Mouse (Mus musculus) MEL (cell line): ENCODE data around the gene Tlx3.

Experiments
- CTCF ChIP-seq, 3 experiments: IDR thresholded peaks in 2 of 3; conservative IDR thresholded peaks in 1 of 3; 2 replicates each; pipeline ENCODE4 v1.5.1; 2011 to 2012; ENCODE audit warnings: low read length in 3 of 3, low read depth in 2 of 3, mild to moderate bottlenecking in 2 of 3, improper control_type of control experiment in 1 of 3, inconsistent platforms in 1 of 3, mixed read lengths in 1 of 3, moderate library complexity in 1 of 3; ENCODE audit not compliant: control insufficient read depth in 1 of 3, insufficient read depth in 1 of 3, poor library complexity in 1 of 3, severe bottlenecking in 1 of 3
- E2F4 ChIP-seq: IDR thresholded peaks from 2 replicates; pipeline ENCODE4 v1.6.1; 2011; ENCODE audit warnings: low read depth, low read length, improper control_type of control experiment, borderline replicate concordance
- EP300 ChIP-seq, 2 experiments: IDR thresholded peaks; 2 replicates each; pipeline ENCODE4 v1.6.1; 2011; ENCODE audit warnings: improper control_type of control experiment in 2 of 2, low read length in 2 of 2, low read depth in 1 of 2, mild to moderate bottlenecking in 1 of 2
- HCFC1 ChIP-seq: IDR thresholded peaks from 2 replicates; pipeline ENCODE4 v1.6.1; 2012; ENCODE audit warnings: low read depth, mild to moderate bottlenecking, inconsistent platforms, low read length, improper control_type of control experiment, moderate library complexity
- JUND ChIP-seq: IDR thresholded peaks from 2 replicates; pipeline ENCODE4 v1.6.1; 2011; ENCODE audit warnings: low read depth, mild to moderate bottlenecking, improper control_type of control experiment, low read length
- MAZ ChIP-seq: IDR thresholded peaks from 2 replicates; pipeline ENCODE4 v1.6.1; 2012; ENCODE audit warnings: low read depth, mild to moderate bottlenecking, inconsistent platforms, low read length, improper control_type of control experiment
- MEF2A ChIP-seq: IDR thresholded peaks from 2 replicates; pipeline ENCODE4 v1.6.1; 2014; ENCODE audit warnings: low read depth, mild to moderate bottlenecking, inconsistent platforms, low read length, improper control_type of control experiment; ENCODE audit not compliant: poor library complexity, insufficient replicate concordance, severe bottlenecking; ENCODE audit errors: extremely low read depth
- NRF1 ChIP-seq: IDR thresholded peaks from 2 replicates; pipeline ENCODE4 v1.6.1; 2014; ENCODE audit warnings: low read depth, mild to moderate bottlenecking, inconsistent platforms, low read length, improper control_type of control experiment, moderate library complexity; ENCODE audit not compliant: poor library complexity, insufficient read depth, severe bottlenecking
- POLR2A ChIP-seq, 2 experiments: IDR thresholded peaks; 2 replicates each; pipeline ENCODE4 v1.6.1; 2011 to 2012; ENCODE audit warnings: low read length in 2 of 2, mild to moderate bottlenecking in 2 of 2, control low read depth in 1 of 2, improper control_type of control experiment in 1 of 2, low read depth in 1 of 2, moderate library complexity in 1 of 2; ENCODE audit not compliant: control insufficient read depth in 1 of 2, insufficient read depth in 1 of 2, poor library complexity in 1 of 2
- SMC3 ChIP-seq: IDR thresholded peaks from 2 replicates; pipeline ENCODE4 v1.6.1; 2011; ENCODE audit warnings: low read depth, low read length, improper control_type of control experiment
- TCF12 ChIP-seq: IDR thresholded peaks from 2 replicates; pipeline ENCODE4 v1.6.1; 2014; ENCODE audit warnings: low read depth, mild to moderate bottlenecking, inconsistent platforms, low read length, improper control_type of control experiment, moderate library complexity

GRCm38 (mm10) chr11:33151780-33152145 lies 51.6 kb downstream of the Tlx3 start:
- TF ChIP-seq NRF1 (no peak), CTCF (IDR thresholded peaks at IDR 0.05 in 2 of 3, conservative IDR thresholded peaks at IDR 0.05 in 1 of 3; ENCODE audit: control insufficient read depth in 1 of 3, insufficient read depth in 1 of 3, low read depth in 2 of 3, low read length in 3 of 3, poor library complexity in 1 of 3, severe bottlenecking in 1 of 3) (no peak), E2F4 (no peak), EP300 (IDR thresholded peaks at IDR 0.05; ENCODE audit: low read depth in 1 of 2, low read length in 2 of 2) (no peak), TCF12 (no peak), POLR2A (IDR thresholded peaks at IDR 0.05; ENCODE audit: control insufficient read depth in 1 of 2, insufficient read depth in 1 of 2, low read depth in 1 of 2, low read length in 2 of 2, poor library complexity in 1 of 2) (peak in 1 of 2 experiments; percentile 55; a peak in 2 of 4 replicates), MEF2A (no peak), SMC3 (no peak), MAZ (no peak), JUND (no peak), HCFC1 (no peak)
